Mouse (Mus musculus): ENCODE measurements around the gene Ldlrap1.

Gene Ldlrap1

DNA sequence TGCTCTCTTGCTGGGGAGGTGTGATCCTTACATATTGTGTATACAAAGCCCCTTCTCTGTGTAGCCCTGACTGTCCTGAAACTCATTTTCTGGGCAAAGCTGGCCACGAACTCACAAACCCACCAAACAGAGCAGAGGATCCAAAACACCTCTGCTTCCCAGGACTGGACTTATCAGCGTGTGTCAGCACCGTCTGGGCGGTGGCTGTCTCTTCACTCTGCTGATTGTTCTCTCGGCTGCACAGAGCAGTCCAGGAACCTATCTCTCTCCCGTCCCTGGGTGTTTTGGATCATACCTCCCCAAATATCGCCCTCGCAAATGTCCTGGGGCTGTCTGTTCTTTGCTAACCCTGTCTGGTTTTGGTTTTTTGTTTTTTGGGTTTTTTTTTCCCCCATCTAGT is 48.3 kb downstream of the Ldlrap1 start:
- DNase-seq (ENCODE audit: low read depth, low spot score), result no peak

DNA sequence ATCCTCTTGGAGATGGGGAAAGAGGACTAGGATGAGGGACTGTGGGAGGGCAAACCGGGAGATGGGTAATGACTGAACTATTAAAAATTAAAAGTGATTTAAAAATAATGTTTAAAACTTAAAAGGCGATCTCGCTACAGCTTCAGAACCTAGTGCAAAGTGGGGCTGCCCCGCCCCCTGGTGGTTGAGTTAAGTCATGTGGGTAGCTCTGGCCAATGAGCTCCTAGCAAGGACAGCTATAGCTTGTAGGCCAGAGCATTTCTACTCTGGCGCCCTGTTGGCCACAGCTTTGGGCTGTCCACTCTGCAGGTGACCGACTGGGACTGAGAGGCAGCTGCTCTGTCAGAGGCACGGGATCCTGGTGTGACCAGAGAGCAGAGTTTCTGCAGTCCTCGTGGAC is 53.9 kb downstream of the Ldlrap1 start:
- peak; percentile 57 for DNase-seq (ENCODE audit: low read depth, low spot score)

DNA sequence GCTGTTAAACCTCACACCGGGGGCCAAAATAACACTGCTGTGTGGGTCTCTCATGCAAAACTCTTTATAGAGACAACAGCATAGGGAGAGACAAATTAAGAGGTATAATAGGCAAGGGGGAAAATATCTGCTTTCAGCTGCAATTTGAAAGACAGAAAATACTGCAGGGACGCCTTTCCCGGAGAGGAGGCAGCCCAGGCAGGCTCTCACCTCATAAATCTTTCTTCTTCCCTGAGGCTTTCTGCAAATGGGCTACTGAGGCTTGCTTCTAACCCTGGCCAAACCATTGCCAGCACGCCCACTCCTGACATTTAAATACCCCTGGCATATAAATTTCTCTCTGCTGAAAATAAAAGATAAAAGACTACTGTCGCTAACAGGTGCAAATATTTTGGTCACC is 62.5 kb downstream of the Ldlrap1 start:
- no peak for DNase-seq (ENCODE audit: low read depth, low spot score)

DNA sequence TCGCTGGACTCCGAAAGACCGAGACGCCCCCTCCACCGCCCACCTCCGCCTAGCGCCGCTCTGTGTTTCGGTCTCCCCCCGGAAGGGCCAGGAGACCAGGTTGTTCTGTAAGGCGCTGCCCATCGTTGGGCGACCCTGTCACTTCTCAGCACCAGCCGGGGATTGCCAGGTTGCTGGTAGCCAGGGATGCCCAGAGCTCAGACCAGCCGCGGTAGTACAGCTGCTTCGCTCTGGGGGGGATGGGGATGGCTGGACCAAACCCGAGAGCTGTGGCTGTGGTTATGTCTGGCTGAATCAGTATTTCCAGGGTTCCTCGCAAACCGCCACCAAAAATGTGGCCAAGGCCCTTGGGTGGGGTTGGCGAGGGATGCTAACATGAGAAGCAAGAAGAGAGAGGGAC is 63.2 kb downstream of the Ldlrap1 start:
- no peak for DNase-seq (ENCODE audit: low read depth, low spot score)

DNA sequence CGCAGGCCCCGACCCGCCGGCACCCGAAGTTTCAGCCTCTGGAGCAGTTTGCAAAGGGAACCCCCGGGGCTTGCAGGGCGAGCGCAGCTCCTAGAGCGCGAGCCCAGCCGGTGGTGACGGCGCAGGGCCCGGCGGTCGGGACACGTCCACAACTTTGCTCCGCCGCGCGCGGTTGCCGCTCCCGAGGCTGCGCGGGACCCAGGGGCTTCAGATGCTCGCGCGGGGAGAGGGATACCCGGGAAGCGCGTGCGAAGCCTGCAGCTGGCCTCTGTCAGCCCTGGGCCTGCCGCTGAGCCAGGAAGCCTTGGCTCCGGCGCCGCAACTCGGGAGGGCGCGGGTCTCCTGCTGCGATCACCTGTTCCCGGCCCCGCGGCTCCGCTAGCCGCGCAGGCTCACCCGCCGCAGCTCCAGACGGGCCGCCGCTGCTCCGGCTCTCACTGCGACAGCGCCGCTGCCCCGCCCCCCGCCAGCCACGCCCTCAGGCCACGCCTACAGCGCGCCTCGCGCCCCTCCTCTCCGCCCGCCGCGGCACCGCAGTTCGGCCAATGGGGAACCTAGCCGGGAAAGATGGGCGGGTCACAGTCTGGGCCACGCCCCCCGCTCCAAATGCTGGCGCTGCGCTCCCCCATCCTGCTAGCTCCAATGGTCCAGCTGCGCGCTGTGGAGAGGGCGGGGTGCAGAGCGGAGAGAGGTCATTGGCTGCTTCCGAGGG is 63.8 kb downstream of the Ldlrap1 start, which contains the start of gene Man1c1:
TSS of gene Man1c1 (minus strand) at position 456 of the 712 bp plus-strand sequence.
- DNase-seq (ENCODE audit: low read depth, low spot score), result peak; percentile 89

DNA sequence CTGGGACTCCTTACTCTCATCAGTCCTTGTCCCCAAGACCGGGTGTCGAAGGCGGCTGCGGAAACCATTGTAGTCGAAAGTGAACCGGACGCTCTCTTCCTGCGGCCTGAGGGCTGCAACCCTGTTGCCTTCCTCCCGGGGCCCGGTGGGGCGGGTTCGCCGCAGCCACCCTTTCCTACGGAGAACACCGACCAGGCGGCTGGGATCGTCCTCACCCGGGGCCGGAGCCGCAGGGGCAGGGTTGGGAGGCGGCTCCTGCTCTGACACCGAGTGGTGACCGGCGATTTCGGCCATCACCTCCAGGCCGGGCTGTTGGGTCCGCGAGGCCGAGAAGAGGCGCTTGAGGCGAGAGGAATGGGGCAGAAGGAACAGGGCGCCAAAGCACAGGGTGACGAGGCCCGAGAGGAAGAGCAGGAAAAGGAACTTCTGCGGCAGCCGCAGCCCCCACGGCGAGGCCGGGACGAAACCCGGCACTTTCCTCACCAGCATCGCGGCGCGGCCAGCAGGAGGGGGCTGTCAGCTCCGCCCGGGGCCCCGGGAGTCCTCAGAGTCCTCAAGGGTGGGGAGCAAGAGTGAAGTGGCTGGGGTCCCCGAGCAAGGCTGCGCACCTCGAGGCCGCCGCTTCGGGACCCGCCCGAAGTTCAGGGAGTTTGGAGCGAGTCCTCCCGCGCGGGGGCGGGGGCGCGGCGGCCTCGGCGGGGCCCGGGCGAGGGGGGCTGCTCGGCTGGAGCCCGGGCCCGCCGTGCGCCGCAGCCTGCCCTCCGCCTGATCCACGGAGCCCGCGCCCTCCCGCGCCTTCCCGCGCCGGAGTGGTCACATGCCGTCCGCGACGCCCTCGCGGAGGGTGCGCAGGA is 64.6 kb downstream of the Ldlrap1 start:
- DNase-seq (ENCODE audit: low read depth, low spot score), result no peak

DNA sequence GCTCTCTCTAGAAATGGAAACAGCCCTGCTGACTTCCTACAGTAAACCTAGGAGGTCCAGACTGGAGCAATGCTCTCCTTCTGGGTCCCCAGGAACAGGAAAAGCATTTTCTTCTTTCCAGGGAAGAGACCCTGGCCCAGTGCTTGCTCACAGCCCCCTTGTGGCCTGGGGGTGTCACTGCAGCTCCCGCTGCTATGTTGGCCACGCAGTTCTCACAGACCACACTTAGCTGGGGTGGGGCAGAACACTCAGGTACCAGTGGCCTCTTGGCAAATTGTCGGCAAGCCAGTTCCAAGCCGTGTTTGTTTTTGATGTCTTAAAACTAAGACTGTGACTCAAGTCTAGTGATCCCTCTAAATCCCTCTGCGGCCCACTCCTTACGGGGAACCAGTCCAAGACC is 65.9 kb downstream of the Ldlrap1 start:
- DNase-seq (ENCODE audit: low read depth, low spot score), result no peak

DNA sequence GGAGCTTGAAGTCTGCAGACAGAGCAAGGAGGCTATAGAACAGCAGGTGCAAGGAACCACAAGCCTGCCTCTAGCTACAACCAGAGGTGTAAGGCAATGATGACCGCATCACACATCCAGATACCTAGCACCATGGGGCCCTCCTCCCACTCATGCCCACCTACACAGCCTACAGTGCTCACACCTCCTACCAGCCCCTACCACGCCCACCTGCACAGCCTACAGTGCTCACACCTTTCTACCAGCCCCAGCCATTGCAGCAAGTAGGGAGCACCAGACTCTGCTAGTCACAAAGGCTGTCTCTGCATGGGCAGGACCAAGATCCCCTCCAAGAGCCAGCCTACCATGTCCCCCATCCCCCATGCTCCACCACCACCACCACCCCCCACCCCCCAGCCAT is 66.9 kb downstream of the Ldlrap1 start:
- DNase-seq (ENCODE audit: low read depth, low spot score), result no peak

DNA sequence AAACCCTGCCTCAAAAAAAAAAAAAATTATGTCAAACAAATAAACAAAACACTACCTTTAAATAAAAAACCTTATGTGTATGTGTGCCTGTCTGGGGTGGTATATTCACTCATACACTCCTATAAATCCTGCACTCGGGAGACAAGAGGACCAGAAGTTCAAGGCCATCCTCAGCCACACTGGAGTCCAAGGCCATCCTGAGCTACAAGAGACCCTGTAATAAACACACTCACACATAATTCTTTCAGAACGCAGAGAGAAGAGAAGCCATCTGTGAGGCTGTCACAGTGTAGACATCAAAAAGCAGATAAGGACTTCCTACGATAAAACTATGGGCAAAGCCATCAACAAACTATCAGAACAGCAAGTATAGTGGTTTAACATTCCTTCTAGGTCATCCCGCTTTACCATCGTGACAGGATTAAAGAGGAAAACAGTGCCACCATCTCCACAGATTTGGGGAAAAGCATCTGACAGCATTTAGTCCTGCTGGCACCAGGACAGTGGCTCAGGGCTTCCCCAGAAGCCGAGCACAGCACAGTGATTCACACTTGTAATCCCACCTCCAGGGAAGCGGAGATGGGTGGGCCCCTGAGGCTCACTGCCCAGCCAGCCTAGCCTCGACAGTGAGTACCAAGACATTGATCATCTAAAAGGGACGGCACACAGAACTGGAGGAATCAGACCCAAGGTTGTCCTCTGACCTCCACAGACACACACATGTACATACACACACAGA is 74.5 kb downstream of the Ldlrap1 start:
- DNase-seq (ENCODE audit: low read depth, low spot score), result no peak

DNA sequence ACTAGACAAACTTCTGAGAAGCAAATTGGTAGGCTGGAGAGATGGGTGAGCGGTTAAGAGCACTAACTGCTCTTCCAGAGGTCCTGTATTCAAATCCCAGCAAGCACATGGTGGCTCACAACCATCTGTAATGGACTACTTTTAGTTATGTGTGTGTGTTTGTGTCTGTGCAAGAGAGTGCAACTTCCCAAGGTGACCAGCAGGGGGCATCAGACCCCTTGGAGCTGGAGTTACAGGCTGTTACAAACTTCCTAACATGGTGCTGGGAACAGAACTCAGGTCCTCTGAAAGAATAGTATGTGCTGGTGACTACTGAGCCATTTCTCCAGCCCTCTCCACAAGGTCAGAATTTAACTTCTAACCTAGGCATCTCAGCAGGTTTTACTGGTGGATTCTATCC is 75.4 kb downstream of the Ldlrap1 start:
- no peak for DNase-seq (ENCODE audit: low read depth, low spot score)
